Mouse (Mus musculus) adrenal gland, postnatal 10 days (tissue): ENCODE results near the gene Stra6l. TPM values are rescaled to one million over a fixed set of nuclear protein-coding genes. Genes with fewer than 3 reads are reported as not detected.

Source experiments
- DNase-seq: peaks from one replicate; pipeline ENCODE4 v3.0.0; 2021; ENCODE audit warnings: mixed read lengths
- total RNA-seq, 2 experiments: library from RNA; stranded (reverse); gene quantifications; 2 replicates each; pipeline ENCODE4 v1.2.3; 2021

The Stra6l gene
- total RNA-seq, 2 experiments from 2014 or later = 4.8 to 8.1 TPM

GRCm38 (mm10) chr4:45844355-45844754, 4.1 kb upstream of the Stra6l start:
- DNase-seq = peak; percentile 56

GRCm38 (mm10) chr4:45846263-45846662, 2.2 kb upstream of the Stra6l start:
- DNase-seq = no peak

- DNase-seq = no peak
These were observed 327 bp downstream of the Stra6l start for GRCm38 (mm10) chr4:45848825-45849156.

- no peak for DNase-seq
These were observed 955 bp downstream of the Stra6l start for GRCm38 (mm10) chr4:45849419-45849818.

- DNase-seq = peak; percentile 59
These were observed 3.2 kb downstream of the Stra6l start for GRCm38 (mm10) chr4:45851640-45852051.

GRCm38 (mm10) chr4:45853496-45854246, 5.2 kb downstream of the Stra6l start:
- DNase-seq = no peak

- peak; percentile 87 for DNase-seq
These were observed 7.5 kb downstream of the Stra6l start for GRCm38 (mm10) chr4:45855803-45856424.

GRCm38 (mm10) chr4:45861160-45861559, 12.7 kb downstream of the Stra6l start:
- DNase-seq = no peak

GRCm38 (mm10) chr4:45867416-45867815, 19.0 kb downstream of the Stra6l start:
- no peak for DNase-seq

- DNase-seq = no peak
These were observed 20.8 kb downstream of the Stra6l start for GRCm38 (mm10) chr4:45869021-45869815.

GRCm38 (mm10) chr4:45872147-45872546, 23.7 kb downstream of the Stra6l start:
- DNase-seq = no peak

GRCm38 (mm10) chr4:45878929-45879328, 30.5 kb downstream of the Stra6l start:
- peak; percentile 58 for DNase-seq

GRCm38 (mm10) chr4:45882521-45882920, 34.1 kb downstream of the Stra6l start:
- no peak for DNase-seq

GRCm38 (mm10) chr4:45883250-45883649, 34.8 kb downstream of the Stra6l start:
- no peak for DNase-seq

GRCm38 (mm10) chr4:45889487-45889886, 41.0 kb downstream of the Stra6l start:
- no peak for DNase-seq

- DNase-seq = peak; percentile 92
These were observed 41.8 kb downstream of the Stra6l start, which contains the start of gene Ccdc180 for GRCm38 (mm10) chr4:45890066-45890761. Gene Ccdc180 (plus strand): TSS chr4:45890303.

GRCm38 (mm10) chr4:45896425-45897081, 48.1 kb downstream of the Stra6l start:
- DNase-seq = no peak

GRCm38 (mm10) chr4:45898413-45898812, 49.9 kb downstream of the Stra6l start:
- DNase-seq = no peak

- DNase-seq = no peak
These were observed 60.8 kb downstream of the Stra6l start for GRCm38 (mm10) chr4:45909256-45909655.

- no peak for DNase-seq
These were observed 61.5 kb downstream of the Stra6l start for GRCm38 (mm10) chr4:45909924-45910323.

GRCm38 (mm10) chr4:45911256-45911655, 62.8 kb downstream of the Stra6l start:
- DNase-seq = no peak

GRCm38 (mm10) chr4:45911876-45912275, 63.4 kb downstream of the Stra6l start:
- no peak for DNase-seq
